Mouse (Mus musculus) kidney, adult 9 months (tissue): Measurements from ENCODE around the gene Slc25a21.

ENCODE experiments used
- DNase-seq: peaks from one replicate; pipeline ENCODE4 v3.0.0; 2022

The Slc25a21 gene

GRCm38 (mm10) chr12:56688920-56689319, 508.4 kb downstream of the Slc25a21 start:
- no peak for DNase-seq

GRCm38 (mm10) chr12:56688482-56688840, 508.8 kb downstream of the Slc25a21 start:
- no peak for DNase-seq

GRCm38 (mm10) chr12:56687640-56688481, 509.4 kb downstream of the Slc25a21 start:
- DNase-seq = no peak

- peak; percentile 40 for DNase-seq
Measured at GRCm38 (mm10) chr12:56681096-56681811, 516.0 kb downstream of the Slc25a21 start.

- DNase-seq = no peak
Measured at GRCm38 (mm10) chr12:56677620-56678019, 519.7 kb downstream of the Slc25a21 start.

- peak; percentile 49 for DNase-seq
Measured at GRCm38 (mm10) chr12:56674726-56675125, 522.5 kb downstream of the Slc25a21 start.

- DNase-seq = no peak
Measured at GRCm38 (mm10) chr12:56670795-56671194, 526.5 kb downstream of the Slc25a21 start.

GRCm38 (mm10) chr12:56669451-56670122, 527.7 kb downstream of the Slc25a21 start:
- DNase-seq = no peak
